Mouse (Mus musculus) cerebellum, postnatal 36 days (tissue): ENCODE measurements around the gene Gm14781.
"Not testable (repeated sequence)": the region's sequence is repeated elsewhere in the genome, so short reads cannot be mapped to it uniquely, and the experiment has no call there.

ENCODE experiments used
- DNase-seq, 2 experiments: peaks; one replicate each; pipeline ENCODE4 v3.0.0; 2021 to 2022; ENCODE audit warnings: mixed read lengths in 2 of 2

Gm14781 gene

DNA sequence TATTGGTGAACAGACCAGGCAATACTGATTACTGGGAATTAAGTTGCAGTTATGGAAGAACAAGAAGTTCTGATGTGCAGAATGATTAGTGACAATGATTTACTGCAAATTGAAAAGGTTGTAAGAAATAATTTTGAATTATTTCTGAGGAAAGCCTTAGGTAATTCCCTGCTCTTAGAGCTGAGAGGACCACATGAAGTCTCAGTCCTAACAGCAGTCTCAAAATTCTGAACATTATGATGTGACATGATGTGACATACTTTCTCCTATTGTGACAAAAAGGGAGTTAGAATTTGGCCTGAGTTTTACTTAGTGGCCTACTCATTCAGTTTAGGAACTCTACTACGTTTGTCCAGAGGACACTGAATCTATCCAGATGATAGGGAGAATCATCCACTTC is at the start of gene Gm14781:
TSS of gene Gm14781 (plus strand) at position 301 of the 400 bp plus-strand sequence.
- DNase-seq = not testable (repeated sequence)

DNA sequence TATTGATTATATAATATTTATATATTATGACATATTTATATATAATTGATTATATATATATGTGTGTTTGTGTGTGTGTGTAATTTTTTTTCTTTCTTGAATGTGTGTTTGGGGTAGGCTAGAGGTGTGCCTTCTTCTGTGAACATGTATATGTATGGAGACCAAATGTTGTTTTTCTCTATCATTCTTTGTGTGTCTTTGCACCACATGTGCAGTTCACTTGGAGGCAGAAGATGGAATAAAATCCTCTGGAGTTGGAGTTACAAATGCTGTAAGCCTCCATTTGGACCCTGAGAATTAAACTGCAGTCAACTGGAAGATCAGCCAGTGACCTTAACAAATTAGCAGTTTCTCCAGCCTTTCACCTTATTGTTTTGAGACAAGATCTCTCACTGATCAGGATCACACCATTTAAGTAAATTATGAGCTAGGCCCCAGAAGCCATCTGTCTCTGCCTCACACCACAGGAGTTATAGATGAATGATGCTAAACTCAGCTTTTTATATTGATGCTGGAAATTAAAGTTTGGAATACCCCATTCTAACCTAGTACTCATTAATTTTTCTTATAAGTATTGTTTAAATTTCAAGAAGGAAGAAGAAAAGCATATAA is 23.1 kb downstream of the Gm14781 start:
- DNase-seq = not testable (repeated sequence)
